Mouse (Mus musculus): ENCODE measurements around the gene Slc37a1. TPM values are rescaled to one million over a fixed set of nuclear protein-coding genes. Genes with fewer than 3 reads are reported as not detected.

Slc37a1 gene
- 7.6 and 9.2 TPM in 2 replicates for polyA plus RNA-seq (2015; fragmentation: Nextera tagmentation; extraction: Ambion mirVana)

GRCm38 (mm10) chr17:31286492-31286891, at the start of gene Slc37a1:
Gene Slc37a1 (plus strand): TSS chr17:31286792.
- no peak for ATAC-seq (ENCODE audit: borderline replicate concordance, extremely low read depth, low FRiP score, low TSS enrichment)
- H3K36me3 ChIP-seq: no peaks in the 10 kb centered on the region
- WGBS: 95% methylated on average over 1 of the region's 1 CpGs

GRCm38 (mm10) chr17:31238234-31239020, 48.2 kb upstream of the Slc37a1 start:
- no peak overlapping the region for H3K9ac ChIP-seq
- no peak overlapping the region for H3K4me2 ChIP-seq
- no peak overlapping the region for H3K4me3 ChIP-seq
- no peak overlapping the region for H3K27ac ChIP-seq
- no peaks in the 10 kb centered on the region for H3K36me3 ChIP-seq
- H3K4me1 ChIP-seq: no peaks in the 10 kb centered on the region
- H3K27me3 ChIP-seq: no peaks in the 10 kb centered on the region
- ATAC-seq (ENCODE audit: borderline replicate concordance, extremely low read depth, low FRiP score, low TSS enrichment): no peak
- WGBS: 69% methylated on average over 7 of the region's 7 CpGs
- no peaks in the 10 kb centered on the region for H3K9me3 ChIP-seq

More at GRCm38 (mm10) chr17:31286492-31286891, at the start of gene Slc37a1:
- H3K4me2 ChIP-seq: no peak within 1 kb of the TSS
- H3K9ac ChIP-seq: no peak within 1 kb of the TSS
- no peaks in the 10 kb centered on the region for H3K9me3 ChIP-seq
- H3K4me3 ChIP-seq: no peak within 1 kb of the TSS
- no peaks in the 10 kb centered on the region for H3K4me1 ChIP-seq
- H3K27me3 ChIP-seq: no peaks in the 10 kb centered on the region
- no peak within 1 kb of the TSS for H3K27ac ChIP-seq

GRCm38 (mm10) chr17:31241156-31241555, 45.4 kb upstream of the Slc37a1 start:
- no peaks in the 10 kb centered on the region for H3K9me3 ChIP-seq
- 75% methylated on average over 8 of the region's 8 CpGs for WGBS
- H3K4me3 ChIP-seq: no peak overlapping the region
- no peak overlapping the region for H3K27ac ChIP-seq
- no peaks in the 10 kb centered on the region for H3K27me3 ChIP-seq
- no peak overlapping the region for H3K9ac ChIP-seq
- ATAC-seq (ENCODE audit: borderline replicate concordance, extremely low read depth, low FRiP score, low TSS enrichment): no peak
- no peaks in the 10 kb centered on the region for H3K36me3 ChIP-seq
- H3K4me1 ChIP-seq: no peaks in the 10 kb centered on the region
- H3K4me2 ChIP-seq: no peak overlapping the region

GRCm38 (mm10) chr17:31242764-31243163, 43.8 kb upstream of the Slc37a1 start:
- H3K4me3 ChIP-seq: no peak overlapping the region
- H3K9ac ChIP-seq: no peak overlapping the region
- no peak overlapping the region for H3K4me2 ChIP-seq
- no peaks in the 10 kb centered on the region for H3K9me3 ChIP-seq
- no peaks in the 10 kb centered on the region for H3K4me1 ChIP-seq
- H3K27me3 ChIP-seq: no peaks in the 10 kb centered on the region
- WGBS: 0% methylated on average over 1 of the region's 1 CpGs
- ATAC-seq (ENCODE audit: borderline replicate concordance, extremely low read depth, low FRiP score, low TSS enrichment): no peak
- H3K27ac ChIP-seq: no peak overlapping the region
- no peaks in the 10 kb centered on the region for H3K36me3 ChIP-seq

GRCm38 (mm10) chr17:31245321-31245720, 41.3 kb upstream of the Slc37a1 start:
- H3K9ac ChIP-seq: no peak overlapping the region
- no peaks in the 10 kb centered on the region for H3K27me3 ChIP-seq
- H3K4me2 ChIP-seq: no peak overlapping the region
- no peak overlapping the region for H3K4me3 ChIP-seq
- no peak for ATAC-seq (ENCODE audit: borderline replicate concordance, extremely low read depth, low FRiP score, low TSS enrichment)
- H3K9me3 ChIP-seq: no peaks in the 10 kb centered on the region
- no peak overlapping the region for H3K27ac ChIP-seq
- H3K36me3 ChIP-seq: no peaks in the 10 kb centered on the region
- no peaks in the 10 kb centered on the region for H3K4me1 ChIP-seq
- 67% methylated on average over 5 of the region's 5 CpGs for WGBS

- Histone ChIP-seq H3K4me1 (no peaks in the 10 kb centered on the region), H3K27ac (no peak overlapping the region), H3K36me3 (no peaks in the 10 kb centered on the region), H3K4me2 (no peak overlapping the region), H3K9ac (no peak overlapping the region), H3K9me3 (no peaks in the 10 kb centered on the region), H3K27me3 (no peaks in the 10 kb centered on the region), H3K4me3 (no peak overlapping the region)
- 25% methylated on average over 5 of the region's 5 CpGs for WGBS
- ATAC-seq (ENCODE audit: borderline replicate concordance, extremely low read depth, low FRiP score, low TSS enrichment): no peak
These were observed 39.4 kb upstream of the Slc37a1 start for GRCm38 (mm10) chr17:31247144-31247543.

GRCm38 (mm10) chr17:31253951-31254350, 32.6 kb upstream of the Slc37a1 start:
- WGBS: 59% methylated on average over 5 of the region's 5 CpGs
- no peak overlapping the region for H3K9ac ChIP-seq
- no peak for ATAC-seq (ENCODE audit: borderline replicate concordance, extremely low read depth, low FRiP score, low TSS enrichment)

GRCm38 (mm10) chr17:31254463-31254931, 32.1 kb upstream of the Slc37a1 start:
- Histone ChIP-seq H3K27me3 (no peaks in the 10 kb centered on the region), H3K36me3 (no peaks in the 10 kb centered on the region), H3K9me3 (no peaks in the 10 kb centered on the region), H3K4me2 (no peak overlapping the region), H3K4me3 (no peak overlapping the region), H3K4me1 (no peaks in the 10 kb centered on the region), H3K9ac (no peak overlapping the region), H3K27ac (no peak overlapping the region)
- peak; percentile 52; the same call in 1 of the 2 replicates for ATAC-seq (ENCODE audit: borderline replicate concordance, extremely low read depth, low FRiP score, low TSS enrichment)
- WGBS: 12% methylated on average over 9 of the region's 9 CpGs

More at GRCm38 (mm10) chr17:31253951-31254350, 32.6 kb upstream of the Slc37a1 start:
- H3K4me1 ChIP-seq: no peaks in the 10 kb centered on the region
- no peaks in the 10 kb centered on the region for H3K9me3 ChIP-seq
- no peaks in the 10 kb centered on the region for H3K27me3 ChIP-seq
- no peak overlapping the region for H3K4me2 ChIP-seq
- no peak overlapping the region for H3K4me3 ChIP-seq
- no peaks in the 10 kb centered on the region for H3K36me3 ChIP-seq
- no peak overlapping the region for H3K27ac ChIP-seq

- Histone ChIP-seq H3K27me3 (no peaks in the 10 kb centered on the region), H3K36me3 (no peaks in the 10 kb centered on the region), H3K27ac (no peak overlapping the region), H3K4me1 (no peaks in the 10 kb centered on the region), H3K9ac (no peak overlapping the region), H3K9me3 (no peaks in the 10 kb centered on the region), H3K4me2 (no peak overlapping the region), H3K4me3 (no peak overlapping the region)
- 75% methylated on average over 1 of the region's 1 CpGs for WGBS
- ATAC-seq (ENCODE audit: borderline replicate concordance, extremely low read depth, low FRiP score, low TSS enrichment): no peak
These were observed 29.4 kb upstream of the Slc37a1 start for GRCm38 (mm10) chr17:31257149-31257548.

- 75% methylated on average over 12 of the region's 12 CpGs for WGBS
- no peak for ATAC-seq (ENCODE audit: borderline replicate concordance, extremely low read depth, low FRiP score, low TSS enrichment)
- H3K4me2 ChIP-seq: no peak overlapping the region
- H3K36me3 ChIP-seq: no peaks in the 10 kb centered on the region
- no peak overlapping the region for H3K27ac ChIP-seq
- H3K9ac ChIP-seq: no peak overlapping the region
- no peak overlapping the region for H3K4me3 ChIP-seq
- H3K9me3 ChIP-seq: no peaks in the 10 kb centered on the region
- no peaks in the 10 kb centered on the region for H3K4me1 ChIP-seq
- no peaks in the 10 kb centered on the region for H3K27me3 ChIP-seq
These were observed 28.7 kb upstream of the Slc37a1 start for GRCm38 (mm10) chr17:31257898-31258297.

- no peak for ATAC-seq (ENCODE audit: borderline replicate concordance, extremely low read depth, low FRiP score, low TSS enrichment)
- Histone ChIP-seq H3K9ac (no peak overlapping the region), H3K27me3 (no peaks in the 10 kb centered on the region), H3K4me3 (no peak overlapping the region), H3K4me2 (no peak overlapping the region), H3K27ac (no peak overlapping the region), H3K4me1 (no peaks in the 10 kb centered on the region), H3K36me3 (no peaks in the 10 kb centered on the region), H3K9me3 (no peaks in the 10 kb centered on the region)
- WGBS: 72% methylated on average over 9 of the region's 9 CpGs
These were observed 28.2 kb upstream of the Slc37a1 start for GRCm38 (mm10) chr17:31258310-31258865.

GRCm38 (mm10) chr17:31259145-31259544, 27.4 kb upstream of the Slc37a1 start:
- Histone ChIP-seq H3K4me1 (no peaks in the 10 kb centered on the region), H3K4me2 (no peak overlapping the region), H3K9me3 (no peaks in the 10 kb centered on the region), H3K36me3 (no peaks in the 10 kb centered on the region), H3K27ac (no peak overlapping the region), H3K9ac (no peak overlapping the region), H3K27me3 (no peaks in the 10 kb centered on the region), H3K4me3 (no peak overlapping the region)
- WGBS: 86% methylated on average over 4 of the region's 4 CpGs
- no peak for ATAC-seq (ENCODE audit: borderline replicate concordance, extremely low read depth, low FRiP score, low TSS enrichment)

Data from lung, embryonic 15.5 days (tissue).